Mouse (Mus musculus): ENCODE measurements around the gene Acer2.
"Not testable (repeated sequence)": the region's sequence is repeated elsewhere in the genome, so short reads cannot be mapped to it uniquely, and the experiment has no call there.

The Acer2 gene

DNA sequence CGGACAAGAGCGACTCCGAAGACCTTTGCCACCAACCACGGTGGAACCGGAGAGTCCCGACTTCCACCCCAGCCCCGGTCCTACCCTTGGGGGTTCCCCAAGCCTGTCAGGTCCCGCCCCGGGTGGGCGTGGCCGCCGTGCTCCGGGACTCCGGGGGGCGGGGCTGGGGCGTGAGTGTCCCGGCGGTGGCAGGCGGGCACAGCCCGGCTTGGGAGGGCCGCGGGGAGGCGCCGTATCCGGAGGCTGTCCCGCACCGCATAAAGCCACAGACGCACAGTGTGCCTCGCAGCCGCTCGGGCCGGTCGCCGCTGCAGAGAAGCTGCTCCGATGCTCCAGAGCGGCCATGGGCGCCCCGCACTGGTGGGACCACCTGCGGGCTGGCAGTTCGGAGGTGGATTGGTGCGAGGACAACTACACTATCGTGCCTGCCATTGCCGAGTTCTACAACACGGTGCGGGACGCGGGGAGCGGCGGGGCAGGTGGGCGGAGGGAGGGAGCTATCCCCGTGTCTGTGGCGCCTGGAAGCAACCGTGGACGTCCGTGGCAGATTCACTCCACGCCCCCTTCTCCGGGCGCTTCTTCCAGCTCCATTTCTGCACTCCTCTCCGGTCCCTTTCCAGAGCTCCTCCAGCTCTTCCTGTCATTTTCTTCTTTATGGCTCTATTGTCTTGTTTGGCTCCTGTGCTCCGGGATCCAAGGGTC, at the start of gene Acer2:
Acer2 (plus strand) TSS at position 251 of the 702 bp plus-strand sequence.
- DNase-seq (ENCODE audit: low read depth, low spot score) = peak; percentile 63

DNA sequence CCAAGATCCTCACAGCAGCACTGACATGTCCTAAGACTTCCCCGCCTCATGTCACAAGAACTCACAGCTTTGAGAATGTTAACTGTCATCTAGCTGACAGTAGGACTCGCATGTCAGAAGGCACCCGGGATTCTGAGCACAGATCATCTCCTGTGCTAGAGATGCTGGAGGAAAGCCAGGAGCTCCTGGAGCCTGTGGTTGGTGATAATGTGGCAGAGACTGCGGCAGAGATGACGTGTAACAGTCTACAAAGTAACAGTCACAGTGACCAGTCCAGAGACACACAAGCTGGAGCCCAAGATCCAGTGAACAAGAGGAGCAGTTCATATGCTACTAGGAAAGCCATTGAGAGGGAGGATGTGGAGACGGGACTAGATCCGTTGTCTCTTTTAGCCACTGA, 49.1 kb upstream of the Acer2 start:
- no peak for DNase-seq (ENCODE audit: low read depth, low spot score)

DNA sequence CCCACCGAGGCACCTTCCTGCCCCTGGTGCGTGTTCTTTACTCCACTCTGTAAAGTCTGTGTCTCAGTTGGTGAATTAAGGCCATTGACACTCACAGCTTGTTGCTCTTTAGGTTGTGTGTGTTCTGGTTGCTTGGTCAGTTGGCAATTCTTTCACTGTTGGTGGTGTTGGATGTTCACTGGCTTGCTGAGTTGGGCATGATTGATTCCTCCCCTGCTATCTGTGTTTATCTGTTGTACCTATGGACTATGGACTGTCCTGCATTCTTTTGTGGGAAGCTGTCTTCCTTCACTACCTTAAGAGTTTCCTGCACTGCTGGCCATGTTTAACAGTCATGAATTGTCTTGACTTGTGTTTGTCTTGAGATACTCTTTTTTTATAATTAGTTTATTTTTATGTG, 42.3 kb upstream of the Acer2 start:
- DNase-seq (ENCODE audit: low read depth, low spot score) = no peak

DNA sequence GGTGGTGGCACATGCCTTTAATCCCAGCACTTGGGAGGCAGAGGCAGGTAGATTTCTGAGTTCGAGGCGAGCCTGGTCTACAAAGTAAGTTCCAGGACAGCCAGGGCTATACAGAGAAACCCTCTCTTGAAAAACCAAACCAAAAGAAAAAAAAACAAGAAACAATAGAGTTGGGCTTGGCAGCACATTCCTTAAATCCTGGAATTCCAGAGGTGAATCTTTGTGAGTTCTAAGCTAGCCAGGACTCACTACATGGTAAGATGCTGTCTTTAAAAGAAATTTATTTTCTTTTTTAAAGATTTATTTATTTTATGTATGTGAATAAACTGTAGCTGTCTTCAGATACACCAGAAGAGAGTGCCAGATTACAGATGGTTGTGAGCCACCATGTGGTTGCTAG, 33.1 kb upstream of the Acer2 start:
- not testable (repeated sequence) for DNase-seq (ENCODE audit: low read depth, low spot score)

DNA sequence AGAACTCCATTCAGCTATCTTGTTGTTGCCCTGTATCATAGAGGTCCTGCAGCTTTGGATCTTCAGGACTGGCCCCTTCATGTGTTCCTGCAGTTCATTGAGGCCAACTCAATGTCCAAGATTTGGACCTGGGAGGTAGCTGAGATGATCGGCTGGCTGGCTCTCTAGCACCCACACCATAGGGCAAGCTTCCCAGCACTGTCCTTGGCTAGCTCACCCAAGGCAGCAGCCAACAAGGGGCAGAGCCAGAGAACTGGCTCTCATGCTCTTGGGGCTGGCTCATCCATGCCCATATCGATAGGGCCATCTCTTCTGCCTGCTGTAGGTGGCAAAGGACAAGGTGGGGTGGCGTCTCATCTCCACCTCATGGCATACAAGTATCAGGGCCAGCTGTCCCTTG, 28.8 kb upstream of the Acer2 start:
- no peak for DNase-seq (ENCODE audit: low read depth, low spot score)

DNA sequence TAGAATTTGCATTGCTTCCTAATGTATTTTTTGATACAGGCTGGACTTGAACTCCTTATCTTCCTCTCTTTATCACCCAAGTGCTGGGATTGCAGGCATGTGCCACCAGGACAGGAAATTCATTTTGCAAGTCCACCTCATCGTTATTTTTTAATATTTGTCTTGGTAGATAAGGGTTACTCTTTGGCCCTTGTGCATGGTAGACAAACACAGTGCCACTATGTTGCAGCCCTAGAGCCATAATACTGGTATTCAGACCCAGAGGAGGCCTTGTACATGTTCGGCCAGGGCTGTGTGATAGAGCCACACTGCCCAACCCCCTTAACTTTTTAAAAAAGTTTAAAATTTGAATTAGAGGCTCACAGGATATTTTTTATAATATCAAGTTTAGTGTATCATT, 26.9 kb upstream of the Acer2 start:
- no peak for DNase-seq (ENCODE audit: low read depth, low spot score)

DNA sequence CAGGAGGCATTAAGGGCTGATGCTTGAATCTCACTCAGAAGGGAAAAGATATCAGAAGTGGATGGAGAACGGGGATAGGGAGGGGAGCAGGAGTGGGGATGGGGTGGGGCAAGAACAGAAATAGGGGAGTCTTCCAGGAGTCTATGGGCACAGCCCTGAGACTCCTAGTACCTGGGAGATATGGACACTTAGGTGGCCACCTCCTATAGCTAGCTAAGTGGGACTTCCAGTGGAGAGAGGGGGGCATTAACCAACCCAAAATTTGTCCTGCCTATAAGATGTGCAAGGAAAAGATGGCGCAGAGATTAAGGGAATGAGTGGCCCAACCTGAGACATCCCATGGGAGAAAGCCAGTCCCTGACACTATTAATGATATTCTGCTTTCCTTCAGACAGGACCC, 22.9 kb upstream of the Acer2 start:
- DNase-seq (ENCODE audit: low read depth, low spot score) = no peak

DNA sequence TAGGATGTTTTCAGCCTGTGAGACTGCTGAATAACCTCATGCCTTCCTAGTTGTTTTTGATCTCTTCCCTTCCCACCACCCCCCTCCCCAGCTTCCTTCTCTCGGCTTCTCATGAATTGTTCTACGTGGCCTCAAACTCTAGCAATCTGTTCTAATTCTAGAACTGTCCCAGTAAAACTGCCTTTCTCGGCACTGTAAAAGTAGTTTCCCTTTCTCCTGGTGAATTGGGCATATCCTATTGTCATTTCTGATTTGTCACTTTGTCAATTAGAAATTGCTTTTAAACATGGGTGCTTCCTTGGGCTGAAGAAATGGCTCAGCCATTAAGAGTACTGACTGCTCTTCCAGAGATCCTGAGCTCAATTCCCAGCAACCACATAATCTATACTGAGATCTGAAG, 22.2 kb upstream of the Acer2 start:
- no peak for DNase-seq (ENCODE audit: low read depth, low spot score)

DNA sequence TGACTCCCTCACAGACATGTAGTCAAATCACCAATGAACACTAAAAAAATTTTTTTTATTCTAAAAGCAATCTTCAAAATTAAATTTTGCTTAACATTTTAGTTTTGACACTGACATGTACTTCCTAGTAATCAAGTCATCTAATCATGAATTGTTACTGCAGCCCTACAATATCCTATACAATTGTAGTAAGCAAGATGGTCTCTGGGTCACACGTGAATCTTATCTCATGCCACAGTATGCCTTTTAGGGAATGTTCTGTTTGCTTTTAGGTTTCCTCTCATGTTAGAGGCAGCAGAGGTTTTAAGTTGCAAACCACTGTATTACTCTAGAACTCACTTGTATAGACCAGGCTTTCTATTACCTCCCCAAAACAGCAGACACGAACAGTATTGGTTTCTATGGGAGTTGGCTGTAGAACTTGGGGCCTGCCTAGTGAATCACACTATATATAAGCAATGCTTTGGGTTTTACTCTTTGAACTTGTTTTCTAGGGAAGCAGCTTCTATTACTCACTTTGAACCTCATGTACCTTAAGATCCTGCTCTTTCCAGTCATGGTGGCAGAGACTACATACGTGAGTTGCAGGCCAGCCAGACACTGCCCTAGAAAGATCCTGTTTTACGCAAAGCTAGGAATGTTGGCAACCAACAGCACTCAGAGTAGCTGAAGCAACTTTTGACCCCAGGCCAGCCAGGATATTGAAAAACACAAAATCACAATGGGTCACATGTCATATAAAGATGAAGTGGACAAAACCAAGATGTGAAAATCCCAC, 21.2 kb upstream of the Acer2 start:
- no peak for DNase-seq (ENCODE audit: low read depth, low spot score)

DNA sequence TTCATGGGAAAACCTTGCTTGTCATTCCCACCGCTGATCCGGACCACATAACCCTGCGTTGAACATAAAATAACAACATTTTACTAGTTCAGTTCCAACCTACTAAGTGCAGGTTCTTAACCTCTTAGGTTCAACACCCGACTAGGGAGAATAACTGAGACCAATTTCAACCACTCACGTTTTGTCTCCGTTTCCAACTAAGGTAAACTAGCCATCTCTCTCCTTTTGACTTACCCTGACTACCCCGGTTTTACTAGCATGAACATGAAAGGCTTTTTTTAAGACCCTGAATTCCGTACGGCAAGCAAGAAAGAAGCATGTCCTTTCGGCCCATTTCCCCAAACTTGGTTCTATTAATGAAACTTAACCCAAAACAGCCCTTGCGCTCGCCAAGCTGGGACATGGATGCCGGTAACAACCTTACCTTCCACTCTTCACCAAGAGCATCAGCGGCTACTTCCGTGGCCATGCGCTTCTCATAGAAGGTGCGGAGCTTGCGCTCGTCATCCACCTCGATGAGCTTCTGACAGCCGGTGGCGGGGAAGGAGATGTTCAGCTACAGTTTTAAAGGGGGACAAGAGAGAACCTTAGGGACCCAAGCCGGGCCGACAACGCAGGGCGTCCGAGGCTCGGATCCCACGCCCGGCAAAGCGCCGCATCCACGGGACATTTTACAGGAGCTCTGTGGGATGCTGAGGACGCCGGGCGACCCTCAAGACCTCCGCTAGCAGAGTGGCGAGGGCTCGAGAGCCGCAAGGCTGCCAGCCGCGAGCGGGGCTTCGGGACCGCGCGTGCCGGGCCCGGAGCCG, 17.7 kb upstream of the Acer2 start:
- DNase-seq (ENCODE audit: low read depth, low spot score) = no peak

DNA sequence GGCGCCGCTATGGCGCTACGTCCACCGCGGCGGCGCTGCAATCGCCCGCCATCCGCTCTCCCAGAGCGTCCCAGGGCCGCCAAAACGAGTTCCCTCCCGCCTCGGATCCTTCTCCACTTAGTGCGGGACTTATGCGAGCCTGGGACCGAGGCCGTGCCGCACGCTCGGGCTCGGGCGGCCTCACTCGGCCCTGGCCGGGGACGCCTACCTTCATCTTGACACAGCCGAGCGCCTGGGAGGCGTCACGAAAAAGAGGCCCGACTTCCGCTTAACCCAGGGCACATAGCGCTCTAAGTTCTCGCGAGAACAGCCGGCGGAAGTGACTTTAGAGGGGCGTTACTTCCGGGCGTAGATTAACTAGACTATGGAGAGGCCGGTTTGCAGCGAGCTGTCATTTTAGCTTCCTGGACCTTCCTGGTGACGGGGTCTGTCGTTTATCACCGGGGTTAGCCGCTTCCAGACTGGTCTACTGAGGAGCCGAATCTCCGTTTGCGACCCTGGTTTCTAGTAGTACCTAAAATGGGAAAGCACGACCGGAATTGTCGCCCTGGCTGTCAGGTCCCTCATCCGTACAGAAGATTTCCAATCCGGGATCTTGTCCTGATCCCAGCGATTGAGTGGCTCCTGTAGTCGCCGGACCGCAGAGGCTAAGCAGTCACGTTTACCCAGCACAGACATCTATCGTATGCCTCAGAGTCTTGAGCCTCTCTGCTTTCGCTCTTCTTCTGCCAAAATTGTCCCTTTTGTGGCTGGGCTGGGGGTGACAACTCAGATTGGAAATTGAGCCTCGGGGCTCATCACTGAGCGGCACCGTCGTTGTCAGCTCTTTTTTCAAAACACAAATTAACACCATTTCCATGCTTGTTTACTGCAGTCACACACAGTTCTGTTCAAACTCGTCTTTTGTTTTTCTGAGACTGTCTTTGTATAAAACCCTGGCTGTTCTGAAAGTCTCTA, 16.8 kb upstream of the Acer2 start, which contains the start of gene Rps6:
Rps6 (minus strand) TSS at position 300 of the 957 bp plus-strand sequence.
- peak; percentile 97 for DNase-seq (ENCODE audit: low read depth, low spot score)

DNA sequence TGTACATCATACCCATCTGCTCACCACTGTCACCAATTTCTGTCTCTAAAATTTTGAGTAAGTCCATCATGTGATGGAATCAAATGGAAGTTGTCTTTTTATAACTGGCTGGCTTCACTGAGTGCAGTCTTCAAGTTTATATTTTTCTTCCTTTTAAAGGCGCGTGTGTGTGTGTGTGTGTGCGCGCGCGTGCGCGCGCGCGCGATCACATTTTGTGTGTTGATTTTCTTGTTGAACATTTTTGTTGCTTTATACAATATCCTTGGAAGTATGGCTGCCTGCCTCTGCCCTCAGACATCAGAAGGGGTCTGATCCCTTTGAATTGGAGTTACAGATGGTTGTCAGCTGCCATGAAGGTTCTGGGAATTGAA, 16.1 kb upstream of the Acer2 start:
- no peak for DNase-seq (ENCODE audit: low read depth, low spot score)

DNA sequence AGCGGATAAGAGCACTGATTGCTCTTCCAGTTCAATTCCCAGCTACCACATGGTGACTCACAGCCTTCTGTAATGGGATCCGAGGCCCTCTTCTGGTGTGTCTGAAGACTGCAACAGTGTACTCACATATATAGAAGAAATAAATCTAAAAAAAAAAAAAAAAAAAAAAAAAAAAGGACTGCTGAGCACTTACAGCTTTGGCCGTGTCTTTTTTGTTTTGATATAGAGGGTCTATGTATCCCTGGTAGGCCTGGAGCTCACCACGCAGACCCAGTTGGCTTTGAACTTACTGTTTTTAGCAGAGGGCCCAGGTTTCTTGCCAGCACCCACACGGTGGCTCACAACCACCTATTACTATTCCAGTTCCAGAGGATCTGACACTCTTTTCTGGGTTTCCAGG, 10.1 kb upstream of the Acer2 start:
- DNase-seq (ENCODE audit: low read depth, low spot score) = no peak

DNA sequence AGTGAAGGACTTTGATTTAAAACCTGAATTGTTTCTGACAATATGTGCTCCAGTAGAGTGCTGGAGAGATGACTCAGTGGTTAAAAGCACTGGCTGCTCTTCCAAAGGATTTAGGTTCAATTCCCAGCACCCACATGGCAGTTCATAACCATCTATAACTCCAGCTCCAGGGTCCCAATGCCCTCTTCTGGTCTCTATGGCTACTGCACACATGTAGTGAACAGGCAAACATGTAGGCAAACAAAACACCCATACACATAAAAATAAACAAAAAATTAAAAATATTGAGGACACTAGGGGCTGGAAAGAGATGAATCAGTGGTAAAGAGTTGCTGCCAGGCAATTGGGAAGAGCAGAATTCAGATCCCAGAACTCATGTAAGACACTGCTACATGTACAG, 2.2 kb upstream of the Acer2 start:
- no peak for DNase-seq (ENCODE audit: low read depth, low spot score)

DNA sequence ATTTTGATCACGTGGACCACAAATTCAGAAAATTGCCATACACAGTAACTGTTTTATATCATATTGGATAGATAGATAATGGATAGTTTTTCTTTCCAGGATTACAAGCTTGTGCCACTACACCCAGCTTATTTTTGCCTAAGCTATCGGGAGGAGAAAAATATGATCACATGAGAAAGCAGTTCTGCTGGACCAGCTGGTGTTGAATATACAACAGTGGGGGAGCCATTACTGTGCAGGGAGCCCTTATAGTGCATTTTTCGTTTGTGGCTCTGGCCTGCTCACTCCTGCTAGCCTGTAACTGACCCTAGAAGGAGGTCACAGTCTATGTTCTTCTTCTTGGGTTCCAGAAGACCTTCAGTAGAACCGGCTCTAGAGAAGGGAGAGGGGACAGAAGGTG, 1.1 kb upstream of the Acer2 start:
- DNase-seq (ENCODE audit: low read depth, low spot score) = no peak

DNA sequence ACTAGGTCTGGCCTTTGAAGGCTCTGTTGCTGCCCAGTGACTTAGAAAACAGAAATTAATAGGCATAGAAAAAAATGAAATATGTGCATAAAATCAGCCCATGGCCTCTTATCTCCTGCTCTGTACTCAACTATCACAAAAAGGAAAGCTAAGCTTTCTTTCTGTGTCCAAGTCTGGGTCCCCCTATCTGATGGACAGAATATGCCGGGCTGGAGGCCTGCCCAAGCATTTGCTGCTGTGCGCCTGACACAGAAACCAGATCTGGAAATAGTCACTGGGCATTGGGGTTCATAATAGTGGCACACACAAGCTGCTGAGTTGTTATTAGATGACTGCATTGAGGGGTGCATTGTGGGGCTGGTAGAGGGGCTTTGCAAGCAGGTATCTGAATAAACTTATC, 5.3 kb downstream of the Acer2 start:
- DNase-seq (ENCODE audit: low read depth, low spot score) = no peak

DNA sequence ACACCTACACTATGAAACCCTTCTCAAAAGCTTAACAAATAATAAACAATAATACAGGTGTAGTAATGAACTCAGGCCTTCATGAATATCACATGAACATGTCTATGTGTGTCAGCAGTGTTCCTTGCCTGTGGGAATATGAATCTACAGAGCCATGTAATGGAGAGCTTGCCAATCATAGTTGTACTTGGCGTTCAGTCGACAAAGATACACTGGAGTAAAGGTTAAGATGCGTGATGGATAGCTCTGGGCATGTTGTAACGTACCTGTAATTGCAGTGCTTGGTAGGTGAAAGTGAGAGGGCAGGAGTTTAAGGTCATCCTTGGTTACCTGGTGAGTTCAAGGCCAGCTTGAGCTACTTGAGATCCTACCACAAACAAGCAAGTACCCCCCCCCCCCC, 7.0 kb downstream of the Acer2 start:
- DNase-seq (ENCODE audit: low read depth, low spot score) = no peak

DNA sequence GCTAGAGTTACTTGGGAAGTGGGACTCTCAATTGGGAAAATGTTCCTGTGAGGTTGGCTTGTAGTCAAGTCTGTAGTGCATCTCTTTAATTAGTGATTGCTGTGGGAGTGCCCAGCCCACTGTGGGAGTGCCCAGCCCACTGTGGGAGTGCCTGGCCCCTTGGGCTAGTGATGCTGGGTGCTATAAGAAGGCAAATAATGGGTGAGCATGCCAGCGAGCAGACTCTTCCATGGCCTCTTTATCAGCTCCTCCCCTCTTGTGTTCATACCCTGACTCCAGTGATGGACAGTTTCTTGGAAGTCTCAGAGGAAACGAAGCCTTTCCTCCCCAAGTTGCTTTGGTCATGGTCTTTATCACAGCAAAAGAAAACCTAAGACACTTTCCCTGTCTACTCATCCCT, 8.2 kb downstream of the Acer2 start:
- DNase-seq (ENCODE audit: low read depth, low spot score) = no peak

DNA sequence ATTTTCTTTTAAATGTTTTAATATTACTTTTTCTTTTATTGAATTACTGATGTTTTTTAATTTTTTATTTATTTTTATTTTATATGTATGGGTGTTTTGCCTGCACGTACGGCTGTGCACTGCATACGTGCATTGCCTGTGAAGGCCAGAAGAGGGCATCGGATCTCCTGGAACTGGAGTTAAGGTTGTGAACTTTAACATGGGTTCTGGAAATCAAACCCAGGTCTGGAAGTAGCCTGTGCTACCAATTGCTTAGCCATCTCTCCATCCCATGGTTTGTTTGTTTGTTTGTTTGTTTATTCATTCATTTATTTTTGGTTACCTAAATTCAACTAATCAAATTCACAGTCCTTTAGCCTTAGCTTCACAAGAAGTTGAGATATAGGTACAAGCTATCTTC, 10.7 kb downstream of the Acer2 start:
- DNase-seq (ENCODE audit: low read depth, low spot score) = peak; percentile 24

DNA sequence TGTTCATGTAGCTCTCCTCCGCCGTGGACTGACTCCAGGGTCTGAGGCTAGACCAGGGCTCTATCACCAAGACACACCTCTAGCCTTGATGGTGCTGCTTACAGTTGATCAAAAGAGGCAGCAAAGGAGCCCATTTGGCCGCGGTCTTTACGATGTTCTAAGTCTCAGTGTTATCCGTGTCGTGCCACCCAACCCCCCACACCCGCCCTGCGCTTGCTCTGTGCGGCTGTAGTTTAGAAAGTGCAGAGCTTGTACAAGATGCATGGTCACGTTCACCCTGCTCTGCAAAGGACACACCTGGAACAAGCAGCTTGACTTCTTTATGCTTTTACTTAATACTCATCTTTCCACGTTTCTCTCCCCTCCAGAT, 11.6 kb downstream of the Acer2 start:
- DNase-seq (ENCODE audit: low read depth, low spot score) = no peak

DNA sequence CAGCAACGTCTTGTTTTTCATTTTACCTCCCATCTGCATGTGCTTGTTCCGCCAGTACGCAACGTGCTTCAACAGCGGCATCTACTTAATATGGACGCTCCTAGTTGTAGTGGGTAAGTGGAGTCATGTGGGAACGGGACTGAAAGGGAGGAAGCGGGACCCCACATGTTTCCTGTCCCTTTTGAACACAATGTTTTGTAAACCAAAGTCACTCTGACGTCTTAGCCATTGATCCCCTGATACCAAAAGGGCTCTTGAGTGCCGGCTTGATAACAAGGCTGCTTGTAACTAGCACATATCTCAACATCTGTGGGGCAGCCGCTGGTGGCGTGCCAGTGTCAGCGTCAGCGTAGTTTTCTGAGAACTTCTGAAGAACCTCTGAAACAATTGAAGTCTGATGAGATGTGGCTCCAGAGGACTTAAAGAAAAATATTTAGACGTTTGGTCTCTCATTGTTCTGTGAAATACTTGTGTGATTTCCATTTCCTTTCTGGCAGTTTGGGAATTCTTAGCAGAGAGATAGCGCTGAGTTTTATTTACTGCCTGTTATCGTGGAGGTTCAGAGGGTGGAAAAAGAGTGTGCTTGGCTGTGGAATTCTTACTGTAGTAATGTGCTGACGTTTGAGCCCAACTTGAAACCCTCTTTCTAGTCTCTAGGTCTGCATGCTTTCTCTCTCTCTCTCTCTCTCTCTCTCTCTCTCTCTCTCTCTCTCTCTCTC, 12.1 kb downstream of the Acer2 start:
- DNase-seq (ENCODE audit: low read depth, low spot score) = peak; percentile 11

Measured in forelimb bud, embryonic 11.5 days (tissue).